Mouse (Mus musculus) mammary gland, adult 2 months (tissue): ENCODE data around the gene Olfr935. TPM values are rescaled to one million over a fixed set of nuclear protein-coding genes. Genes with fewer than 3 reads are reported as not detected.

Experiments used
- polyA plus RNA-seq: library from polyadenylated mRNA; depleted of rRNA; stranded (reverse); fragments of >200 nt; gene quantifications from 2 replicates; pipeline ENCODE4 v1.2.3, GENCODE M21; 2012; ENCODE audit warnings: low replicate concordance; rRNA removed

Gene Olfr935
- not detected in 2 replicates for polyA plus RNA-seq

GRCm38 (mm10) chr9:38999583-38999982 is at the start of gene Olfr935:
Gene Olfr935, minus strand, starts transcription at chr9:38999683.

GRCm38 (mm10) chr9:39023277-39023676 is 23.8 kb upstream of the Olfr935 start, which contains the start of gene Olfr146:
Gene Olfr146, minus strand, starts transcription at chr9:39023377.

GRCm38 (mm10) chr9:38988215-38988614 is 11.3 kb downstream of the Olfr935 start, which contains the start of gene Olfr934:
Gene Olfr934, minus strand, starts transcription at chr9:38988315.

GRCm38 (mm10) chr9:38972013-38972412 is 27.5 kb downstream of the Olfr935 start, which contains the start of gene Olfr933:
Gene Olfr933, plus strand, starts transcription at chr9:38972313.

Other genes starting within 250 kb of the Olfr935 start
- 0.18 and 0.42 TPM in 2 replicates for gene Olfr920, start 247.4 kb downstream of the Olfr935 start, polyA plus RNA-seq
- gene Olfr921, start 226.6 kb downstream of the Olfr935 start, polyA plus RNA-seq, result not detected in 2 replicates
- not detected in 2 replicates for gene Olfr922, start 185.1 kb downstream of the Olfr935 start, polyA plus RNA-seq
- gene Olfr923, start 173.1 kb downstream of the Olfr935 start, polyA plus RNA-seq, result not detected in 2 replicates
- not detected in 2 replicates for gene Olfr924, start 155.2 kb downstream of the Olfr935 start, polyA plus RNA-seq
- not detected in 2 replicates for gene Olfr26, start 144.6 kb downstream of the Olfr935 start, polyA plus RNA-seq
- not detected in 2 replicates for gene Olfr926, start 122.6 kb downstream of the Olfr935 start, polyA plus RNA-seq
- not detected in 2 replicates for gene Olfr930, start 69.9 kb downstream of the Olfr935 start, polyA plus RNA-seq
- not detected in 2 replicates for gene Olfr933, start 27.4 kb downstream of the Olfr935 start, polyA plus RNA-seq
- not detected in 2 replicates for gene Olfr934, start 11.4 kb downstream of the Olfr935 start, polyA plus RNA-seq
- gene Olfr146, start 23.7 kb upstream of the Olfr935 start, polyA plus RNA-seq, result not detected in 2 replicates
- not detected in 2 replicates for gene Olfr937, start 65.3 kb upstream of the Olfr935 start, polyA plus RNA-seq
- gene Olfr938, start 79.2 kb upstream of the Olfr935 start, polyA plus RNA-seq, result not detected in 2 replicates
- not detected in 2 replicates for gene Olfr27, start 128.4 kb upstream of the Olfr935 start, polyA plus RNA-seq
- not detected in 2 replicates for gene Olfr943, start 166.6 kb upstream of the Olfr935 start, polyA plus RNA-seq
- gene Olfr944, start 202.2 kb upstream of the Olfr935 start, polyA plus RNA-seq, result not detected in 2 replicates